Mouse (Mus musculus): Measurements from ENCODE around the gene Plac1. TPM values are rescaled to one million over a fixed set of nuclear protein-coding genes. Genes with fewer than 3 reads are reported as not detected.

The Plac1 gene
- total and polyA plus RNA-seq, 3 experiments, result not detected

- H3K27ac ChIP-seq (ENCODE audit: control insufficient read depth, low read depth, low read length), result no peak overlapping the region
- TF ChIP-seq CTCF (IDR thresholded peaks at IDR 0.05 in 2 of 3, conservative IDR thresholded peaks at IDR 0.05 in 1 of 3; ENCODE audit: control insufficient read depth in 1 of 3, insufficient read depth in 1 of 3, low read depth in 2 of 3, low read length in 3 of 3, poor library complexity in 1 of 3, severe bottlenecking in 1 of 3) (no peak), MAZ (IDR thresholded peaks at IDR 0.05; ENCODE audit: low read depth, low read length) (no peak), UBTF (IDR thresholded peaks at IDR 0.05; ENCODE audit: borderline replicate concordance, insufficient read depth, low read depth, low read length) (no peak), ZMIZ1 (IDR thresholded peaks at IDR 0.05; ENCODE audit: low read depth, low read length) (no peak), GATA1 (IDR thresholded peaks at IDR 0.05; ENCODE audit: low read depth, low read length) (no peak), TBP (IDR thresholded peaks at IDR 0.05; ENCODE audit: low read depth, low read length) (no peak), TCF12 (IDR thresholded peaks at IDR 0.05; ENCODE audit: low read depth, low read length) (no peak)
- no peaks in the 10 kb centered on the region for H3K27me3 ChIP-seq (ENCODE audit: control insufficient read depth in 1 of 2, insufficient read depth in 2 of 2, low read length in 2 of 2)
Observed at GRCm38 (mm10) chrX:53176296-53176695, 63.6 kb downstream of the Plac1 start.

GRCm38 (mm10) chrX:53168623-53169022 is 71.3 kb downstream of the Plac1 start:
- TF ChIP-seq MYC (IDR thresholded peaks at IDR 0.05; ENCODE audit: low read depth, low read length), result no peak
- TF ChIP-seq JUND (IDR thresholded peaks at IDR 0.05; ENCODE audit: low read depth, low read length), result no peak
- no peak for TF ChIP-seq EP300 (IDR thresholded peaks at IDR 0.05; ENCODE audit: low read depth in 1 of 2, low read length in 2 of 2)
- TF ChIP-seq ZC3H11A (IDR thresholded peaks at IDR 0.05; ENCODE audit: low read depth, low read length), result no peak
- TF ChIP-seq NELFE (IDR thresholded peaks at IDR 0.05; ENCODE audit: low read depth, low read length), result no peak
- TF ChIP-seq GATA1 (IDR thresholded peaks at IDR 0.05; ENCODE audit: low read depth, low read length), result no peak
- no peak for TF ChIP-seq MXI1 (IDR thresholded peaks at IDR 0.05; ENCODE audit: low read depth, low read length)
- TF ChIP-seq BHLHE40 (IDR thresholded peaks at IDR 0.05; ENCODE audit: borderline replicate concordance, low read depth, low read length), result no peak
- no peak for TF ChIP-seq CHD2 (IDR thresholded peaks at IDR 0.05; ENCODE audit: low read length)
- no peak for TF ChIP-seq ZMIZ1 (IDR thresholded peaks at IDR 0.05; ENCODE audit: low read depth, low read length)
- no peak for TF ChIP-seq UBTF (IDR thresholded peaks at IDR 0.05; ENCODE audit: borderline replicate concordance, insufficient read depth, low read depth, low read length)
- no peak for TF ChIP-seq POLR2AphosphoS2 (IDR thresholded peaks at IDR 0.05; ENCODE audit: low read length)
- TF ChIP-seq TCF12 (IDR thresholded peaks at IDR 0.05; ENCODE audit: low read depth, low read length), result no peak
- no peak for TF ChIP-seq SIN3A (IDR thresholded peaks at IDR 0.05; ENCODE audit: low read length)
- TF ChIP-seq TAL1 (IDR thresholded peaks at IDR 0.05; ENCODE audit: low read length), result no peak
- no peak for TF ChIP-seq CTCF (IDR thresholded peaks at IDR 0.05 in 2 of 3, conservative IDR thresholded peaks at IDR 0.05 in 1 of 3; ENCODE audit: control insufficient read depth in 1 of 3, insufficient read depth in 1 of 3, low read depth in 2 of 3, low read length in 3 of 3, poor library complexity in 1 of 3, severe bottlenecking in 1 of 3)
- TF ChIP-seq RAD21 (IDR thresholded peaks at IDR 0.05; ENCODE audit: low read depth, low read length), result no peak
- no peak overlapping the region for H3K9ac ChIP-seq (ENCODE audit: control insufficient read depth, low read depth, low read length, poor library complexity, severe bottlenecking)
- H3K9me3 ChIP-seq (replicated peaks; ENCODE audit: insufficient read depth, low read length), result no peaks in the 10 kb centered on the region
- no peaks in the 10 kb centered on the region for H3K27me3 ChIP-seq (ENCODE audit: control insufficient read depth in 1 of 2, insufficient read depth in 2 of 2, low read length in 2 of 2)
- no peak overlapping the region for H3K27ac ChIP-seq (ENCODE audit: control insufficient read depth, low read depth, low read length)
- no peak for DNase-seq (ENCODE audit: low read depth, low spot score)
- no peaks in the 10 kb centered on the region for H3K79me2 ChIP-seq (ENCODE audit: control insufficient read depth, insufficient read depth, low read length, poor library complexity)
- no peak overlapping the region for H3K4me3 ChIP-seq (ENCODE audit: control insufficient read depth in 1 of 2, insufficient read depth in 1 of 2, low read depth in 2 of 2, low read length in 2 of 2)
- H3K36me3 ChIP-seq (ENCODE audit: control insufficient read depth in 1 of 2, insufficient read depth in 2 of 2, low read length in 2 of 2), result no peaks in the 10 kb centered on the region
- H3K4me1 ChIP-seq (ENCODE audit: control insufficient read depth in 1 of 2, insufficient read depth in 2 of 2, low read length in 2 of 2), result no peaks in the 10 kb centered on the region

More at GRCm38 (mm10) chrX:53176296-53176695, 63.6 kb downstream of the Plac1 start:
- no peak for DNase-seq (ENCODE audit: low read depth, low spot score)
- Histone ChIP-seq H3K9ac (ENCODE audit: control insufficient read depth, low read depth, low read length, poor library complexity, severe bottlenecking) (no peak overlapping the region), H3K36me3 (ENCODE audit: control insufficient read depth in 1 of 2, insufficient read depth in 2 of 2, low read length in 2 of 2) (no peaks in the 10 kb centered on the region), H3K4me1 (ENCODE audit: control insufficient read depth in 1 of 2, insufficient read depth in 2 of 2, low read length in 2 of 2) (no peaks in the 10 kb centered on the region), H3K4me3 (ENCODE audit: control insufficient read depth in 1 of 2, insufficient read depth in 1 of 2, low read depth in 2 of 2, low read length in 2 of 2) (no peak overlapping the region), H3K9me3 (replicated peaks; ENCODE audit: insufficient read depth, low read length) (no peaks in the 10 kb centered on the region), H3K79me2 (ENCODE audit: control insufficient read depth, insufficient read depth, low read length, poor library complexity) (no peaks in the 10 kb centered on the region)
